Mouse (Mus musculus) liver, embryonic 16.5 days (tissue): ENCODE results near the gene Fermt1. TPM values are rescaled to one million over a fixed set of nuclear protein-coding genes. Genes with fewer than 3 reads are reported as not detected.

Source experiments
- ATAC-seq: fragments of 200-750 bp; cut with Nextera tagmentation; 2 replicates; pipeline ENCODE4 v1.8.0; 2017; ENCODE audit warnings: low read depth, mild to moderate bottlenecking, moderate number of reproducible peaks, moderate library complexity
- H3K27ac ChIP-seq: fragments of 300-500 bp; sonication (generic); 2 replicates; pipeline ENCODE4 v1.5.1; 2014; ENCODE audit warnings: mild to moderate bottlenecking, low read length
- H3K27me3 ChIP-seq: fragments of 300-500 bp; sonication (generic); 2 replicates; pipeline ENCODE4 v1.6.1; 2014; ENCODE audit warnings: low read depth, low read length, mixed read lengths; ENCODE audit not compliant: control insufficient read depth, insufficient read depth
- H3K36me3 ChIP-seq: fragments of 300-500 bp; sonication (generic); 2 replicates; pipeline ENCODE4 v1.6.1; 2014; ENCODE audit warnings: mild to moderate bottlenecking; ENCODE audit not compliant: control insufficient read depth, insufficient read depth
- H3K4me1 ChIP-seq: fragments of 300-500 bp; sonication (generic); 2 replicates; pipeline ENCODE4 v1.6.1; 2014; ENCODE audit warnings: low read depth, low read length, mixed read lengths; ENCODE audit not compliant: control insufficient read depth
- H3K4me2 ChIP-seq: fragments of 300-500 bp; sonication (generic); 2 replicates; pipeline ENCODE4 v1.6.1; 2014; ENCODE audit warnings: low read depth, low read length, mixed read lengths
- H3K4me3 ChIP-seq: fragments of 300-500 bp; sonication (generic); 2 replicates; pipeline ENCODE4 v1.5.1; 2014; ENCODE audit warnings: low read depth, mild to moderate bottlenecking, low read length
- H3K9ac ChIP-seq: fragments of 300-500 bp; sonication (generic); 2 replicates; pipeline ENCODE4 v1.6.1; 2014; ENCODE audit warnings: low read depth, low read length
- H3K9me3 ChIP-seq: fragments of 300-500 bp; sonication (generic); replicated peaks from 2 replicates; pipeline ENCODE4 v1.6.1; 2016; ENCODE audit warnings: low read length; ENCODE audit not compliant: control insufficient read depth
- WGBS: fragments of 180-500 bp; shearing (Covaris S2); extraction: QIAGEN DNeasy Blood & Tissue Kit; methylation state at CpG from one replicate; pipeline ENCODE4 v1.1.7; 2014; ENCODE audit not compliant: insufficient replicate concordance; 5-methylcytosine and 5-hydroxymethylcytosine counted together
- polyA plus RNA-seq: library from polyadenylated mRNA; unstranded; fragments of >200 nt; fragmentation: Nextera tagmentation; extraction: Ambion mirVana; gene quantifications from 2 replicates; pipeline ENCODE4 v1.2.1, GENCODE M21; 2015

The Fermt1 gene
- polyA plus RNA-seq = 0.21 TPM in 1 of 2 replicates, not detected in the other

DNA sequence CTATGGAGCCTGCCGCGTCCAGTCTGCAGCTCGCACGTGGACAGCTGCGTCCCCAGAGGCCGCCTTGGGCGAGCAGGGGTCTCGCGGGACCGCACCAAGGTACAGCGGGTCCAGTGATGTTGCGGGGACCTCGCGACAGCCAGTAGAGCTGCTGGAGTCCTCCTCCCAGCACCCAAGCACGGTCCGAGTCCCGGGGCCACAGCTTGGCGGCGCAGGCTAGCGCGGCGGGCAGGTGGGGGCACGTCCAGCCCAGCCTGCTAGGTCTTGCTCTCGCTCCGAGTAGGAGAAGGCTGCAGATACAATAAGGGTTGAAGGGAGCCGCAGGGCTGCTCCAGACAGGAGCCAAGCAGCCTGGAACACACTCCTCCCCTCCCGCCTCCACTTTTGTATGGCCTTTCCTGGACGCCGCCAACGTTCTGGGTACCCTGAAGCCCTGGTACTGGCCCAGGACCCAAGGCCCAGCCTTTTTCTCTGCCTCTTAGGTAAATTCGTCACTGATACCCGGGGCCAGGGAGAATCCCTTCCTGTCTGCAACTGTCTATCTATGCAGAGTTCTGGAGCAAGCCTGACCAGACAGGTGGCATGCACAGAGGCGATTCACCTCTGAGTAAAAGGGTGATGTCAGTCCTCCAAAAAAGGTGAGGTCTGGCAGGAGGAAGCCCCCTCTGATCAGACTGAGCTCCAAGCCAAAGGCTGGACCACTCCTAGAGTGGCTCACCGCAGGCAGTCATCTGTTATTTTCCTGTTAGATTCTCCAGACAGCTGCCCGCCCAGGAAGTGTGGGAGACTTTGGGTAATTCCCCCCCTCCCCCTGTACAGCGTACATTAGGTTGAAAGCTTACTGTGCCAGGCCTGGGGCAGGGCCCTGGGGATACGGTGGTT lies at the start of gene Fermt1:
Fermt1 (minus strand) TSS at position 581 of the 882 bp plus-strand sequence.
- H3K4me3 ChIP-seq = no peak within 1 kb of the TSS
- WGBS = 4% methylated on average over 37 of the region's 37 CpGs
- H3K9ac ChIP-seq = no peak within 1 kb of the TSS
- no peaks in the 10 kb centered on the region for H3K9me3 ChIP-seq
- H3K36me3 ChIP-seq = no peaks in the 10 kb centered on the region
- no peak within 1 kb of the TSS for H3K27ac ChIP-seq
- peak within 1 kb of the TSS; percentile 38 for H3K4me2 ChIP-seq
- H3K27me3 ChIP-seq = peaks cover 31% of the 10 kb centered on the region
- 0 out of 2 replicates have a peak, but pooled peaks have one; percentile 13 for ATAC-seq
- H3K4me1 ChIP-seq = no peaks in the 10 kb centered on the region

DNA sequence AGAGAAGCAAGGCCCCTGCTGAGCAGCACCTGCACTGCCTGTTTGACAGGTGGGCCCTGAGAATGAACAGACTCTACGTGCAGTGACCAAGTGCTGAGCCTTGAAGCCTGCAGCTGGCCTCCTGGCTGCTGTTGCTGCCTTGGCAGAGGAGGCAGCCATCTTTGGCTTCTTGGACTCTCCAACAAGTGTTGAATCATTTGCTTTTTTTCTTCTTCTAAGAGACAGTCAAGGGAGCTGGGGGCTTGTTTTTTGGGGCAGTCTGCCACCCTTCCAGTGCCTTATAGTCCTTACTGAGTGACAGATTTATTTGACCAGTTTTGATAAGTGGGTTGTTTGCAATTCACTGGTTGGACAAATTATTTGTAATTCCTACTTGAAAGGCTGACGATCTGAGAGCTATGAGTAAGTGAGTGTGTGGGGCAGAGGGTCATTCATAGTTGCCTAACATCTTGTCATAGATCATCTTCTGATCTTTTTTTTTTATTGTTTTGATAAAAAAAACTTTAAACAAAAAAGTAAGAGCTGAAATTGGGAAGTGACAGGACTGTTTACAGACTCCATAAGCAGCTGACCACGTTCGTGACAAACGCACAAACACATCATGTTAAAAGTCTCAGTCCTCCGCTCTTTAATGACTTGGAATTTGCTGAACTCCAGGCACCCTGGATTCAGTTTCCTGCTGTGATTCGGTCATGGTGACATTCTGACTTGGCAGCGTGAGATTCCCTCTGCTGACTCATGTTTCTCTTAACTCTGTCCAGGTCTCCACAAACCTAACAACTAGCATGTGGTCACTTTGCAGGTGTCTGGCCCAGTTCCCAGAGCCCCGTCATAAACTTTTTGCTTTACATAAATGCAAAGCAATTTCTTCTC lies 47.2 kb upstream of the Fermt1 start:
- no peaks in the 10 kb centered on the region for H3K4me1 ChIP-seq
- H3K36me3 ChIP-seq = no peaks in the 10 kb centered on the region
- no peaks in the 10 kb centered on the region for H3K27me3 ChIP-seq
- no peak for ATAC-seq
- H3K9ac ChIP-seq = no peak overlapping the region
- no peak overlapping the region for H3K4me2 ChIP-seq
- H3K9me3 ChIP-seq = no peaks in the 10 kb centered on the region
- no peak overlapping the region for H3K4me3 ChIP-seq
- 62% methylated on average over 9 of the region's 9 CpGs for WGBS
- no peak overlapping the region for H3K27ac ChIP-seq

DNA sequence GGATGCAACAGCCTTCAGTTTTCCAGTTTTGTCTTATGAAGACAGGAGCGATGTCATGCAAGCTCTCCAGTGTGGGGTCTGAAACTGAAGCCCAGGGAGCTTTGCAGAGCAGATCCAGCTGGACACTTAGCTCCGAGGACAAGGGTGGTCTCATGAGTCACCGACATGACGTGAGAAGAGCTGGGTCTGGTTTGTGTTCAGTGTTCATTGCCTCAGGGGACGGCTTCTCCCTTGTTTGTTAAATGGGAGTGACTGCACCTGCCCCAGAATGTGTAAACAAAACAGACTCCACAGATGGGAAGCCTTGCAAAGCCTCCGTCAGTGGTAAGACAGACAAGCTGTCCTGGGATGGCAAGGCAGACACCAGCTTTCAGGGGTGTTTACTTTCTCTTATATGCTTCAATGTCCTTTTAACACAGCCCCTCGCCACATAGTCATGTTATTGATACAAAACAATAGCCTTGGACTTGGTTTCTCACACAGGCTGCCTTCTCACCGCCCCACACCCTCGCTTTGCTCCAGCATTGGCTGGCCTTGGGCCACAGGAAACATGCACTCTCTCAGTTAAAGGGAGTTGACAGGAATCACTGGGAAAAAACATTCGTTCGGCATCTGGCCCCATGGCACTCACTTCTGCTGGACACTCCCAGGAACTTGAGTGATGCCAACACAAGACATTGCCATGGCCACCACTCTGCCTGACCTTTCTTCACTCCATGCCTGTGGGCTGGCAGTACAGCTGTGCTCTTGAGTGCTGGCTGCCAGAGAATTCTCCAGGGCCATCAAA lies 44.3 kb upstream of the Fermt1 start:
- no peak for ATAC-seq
- Histone ChIP-seq H3K4me1 (no peaks in the 10 kb centered on the region), H3K4me2 (no peak overlapping the region), H3K27me3 (no peaks in the 10 kb centered on the region), H3K4me3 (no peak overlapping the region), H3K27ac (no peak overlapping the region), H3K36me3 (no peaks in the 10 kb centered on the region), H3K9ac (no peak overlapping the region), H3K9me3 (no peaks in the 10 kb centered on the region)
- WGBS = 40% methylated on average over 11 of the region's 11 CpGs

DNA sequence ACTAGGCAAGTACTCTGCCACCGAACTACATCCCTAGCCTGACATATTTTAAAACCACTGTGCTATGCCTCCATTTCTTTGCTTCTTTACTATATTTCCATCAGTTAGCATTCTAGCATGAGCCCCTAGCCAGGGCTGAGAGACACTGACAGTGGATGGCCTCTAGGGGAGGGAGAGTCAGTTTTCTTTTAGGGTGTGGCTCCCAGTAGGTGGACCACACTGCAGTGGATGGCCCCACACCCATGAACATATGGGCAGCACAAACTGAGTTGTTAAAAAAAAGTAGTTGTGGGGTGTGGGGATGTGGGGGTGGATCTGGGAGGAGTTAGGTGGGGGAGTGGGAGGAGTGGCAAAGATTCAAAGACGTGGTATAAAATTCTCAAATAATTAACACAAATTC lies 27.6 kb upstream of the Fermt1 start:
- Histone ChIP-seq H3K4me1 (no peaks in the 10 kb centered on the region), H3K27me3 (no peaks in the 10 kb centered on the region), H3K9me3 (no peaks in the 10 kb centered on the region), H3K4me3 (no peak overlapping the region), H3K36me3 (no peaks in the 10 kb centered on the region), H3K9ac (no peak overlapping the region), H3K27ac (no peak overlapping the region), H3K4me2 (no peak overlapping the region)
- WGBS = 60% methylated on average over 2 of the region's 2 CpGs
- no peak for ATAC-seq

DNA sequence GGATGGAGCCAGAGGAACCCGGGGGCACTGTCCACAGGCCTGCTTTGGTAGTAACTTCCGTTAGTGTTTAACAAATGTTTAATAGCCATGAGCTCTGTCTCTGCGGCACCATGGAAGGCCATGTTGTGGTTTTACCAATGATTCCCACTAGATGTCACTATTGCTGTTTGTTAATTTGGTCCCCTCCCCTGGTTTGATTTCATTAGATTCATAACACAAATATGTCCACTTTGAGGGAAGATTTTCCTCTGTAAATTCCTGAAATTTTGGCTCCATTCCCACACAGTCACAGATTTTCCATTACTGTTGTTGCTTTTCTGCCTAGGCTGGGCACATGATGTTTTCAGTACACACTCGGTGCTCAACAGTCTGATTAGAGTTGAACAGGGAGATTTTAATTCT lies 25.1 kb upstream of the Fermt1 start:
- no peak overlapping the region for H3K9ac ChIP-seq
- 22% methylated on average over 4 of the region's 4 CpGs for WGBS
- H3K36me3 ChIP-seq = no peaks in the 10 kb centered on the region
- no peak overlapping the region for H3K4me3 ChIP-seq
- no peaks in the 10 kb centered on the region for H3K9me3 ChIP-seq
- H3K27me3 ChIP-seq = no peaks in the 10 kb centered on the region
- no peak for ATAC-seq
- no peak overlapping the region for H3K27ac ChIP-seq
- H3K4me2 ChIP-seq = no peak overlapping the region
- H3K4me1 ChIP-seq = no peaks in the 10 kb centered on the region

DNA sequence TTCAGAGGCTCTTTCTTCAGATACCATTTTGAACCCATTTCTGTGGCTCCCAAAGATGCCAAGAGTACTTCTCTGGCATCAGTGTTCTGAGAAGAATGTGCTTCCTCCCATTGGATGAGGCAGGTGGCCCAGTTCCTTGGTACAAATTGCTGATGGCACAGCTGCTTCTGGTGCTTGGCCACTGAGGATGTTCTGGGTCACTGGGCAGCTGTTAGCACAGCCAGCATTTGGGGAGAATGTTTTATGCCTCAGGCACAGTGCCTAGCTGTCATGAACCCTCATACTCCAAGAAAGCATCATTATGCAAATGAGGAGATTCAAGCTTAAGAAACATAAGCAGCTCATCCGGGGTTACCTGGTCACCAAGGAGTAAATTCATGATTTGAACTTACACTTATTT lies 12.1 kb upstream of the Fermt1 start:
- Histone ChIP-seq H3K27me3 (no peaks in the 10 kb centered on the region), H3K9me3 (no peaks in the 10 kb centered on the region), H3K9ac (no peak overlapping the region), H3K4me2 (no peak overlapping the region), H3K36me3 (no peaks in the 10 kb centered on the region), H3K27ac (no peak overlapping the region), H3K4me1 (no peaks in the 10 kb centered on the region), H3K4me3 (no peak overlapping the region)
- no peak for ATAC-seq
- WGBS = 48% methylated on average over 1 of the region's 1 CpGs

DNA sequence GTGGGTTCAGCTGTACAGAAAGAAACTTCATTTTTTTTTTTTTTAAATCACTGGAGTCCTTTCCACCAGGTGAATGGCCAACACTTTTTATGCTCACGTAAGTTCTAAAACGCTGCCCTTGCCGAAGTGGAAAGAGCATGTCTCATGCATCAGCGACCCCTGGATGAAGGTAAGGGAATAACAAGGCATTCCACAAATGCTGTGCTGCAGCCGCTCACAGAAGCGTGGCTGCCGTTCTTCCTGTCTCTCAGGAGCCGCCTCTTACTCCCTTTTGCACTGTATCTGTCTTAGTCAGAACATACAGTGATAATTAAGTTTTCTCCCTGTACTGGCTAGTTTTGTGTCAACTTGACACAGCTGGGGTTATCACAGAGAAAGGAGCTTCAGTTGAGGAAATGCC lies 6.5 kb upstream of the Fermt1 start:
- ATAC-seq = no peak
- H3K4me1 ChIP-seq = no peaks in the 10 kb centered on the region
- H3K4me2 ChIP-seq = no peak overlapping the region
- H3K27me3 ChIP-seq = no peaks in the 10 kb centered on the region
- H3K27ac ChIP-seq = no peak overlapping the region
- H3K4me3 ChIP-seq = no peak overlapping the region
- WGBS = 7% methylated on average over 8 of the region's 8 CpGs
- H3K9me3 ChIP-seq = no peaks in the 10 kb centered on the region
- H3K36me3 ChIP-seq = no peaks in the 10 kb centered on the region
- no peak overlapping the region for H3K9ac ChIP-seq

DNA sequence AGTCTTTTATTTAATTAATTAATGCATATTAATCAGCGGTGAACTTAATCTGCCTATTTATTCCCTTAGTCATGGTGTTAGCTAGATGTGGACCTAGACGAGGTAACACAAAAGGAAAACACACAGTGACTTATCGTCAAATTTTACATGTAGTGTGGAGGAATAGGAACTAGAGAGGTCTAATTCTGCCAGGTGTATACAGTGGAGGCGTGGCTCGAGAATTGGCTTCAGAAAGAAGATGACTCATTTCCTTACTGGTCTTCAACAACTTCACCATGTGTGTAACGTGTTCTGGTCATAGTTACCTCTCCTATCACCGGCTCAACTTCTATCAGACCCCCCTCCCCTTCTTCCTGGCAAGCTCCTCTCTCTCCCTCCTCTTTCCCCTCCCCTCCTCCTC lies 2.5 kb upstream of the Fermt1 start:
- H3K9ac ChIP-seq = no peak overlapping the region
- no peaks in the 10 kb centered on the region for H3K36me3 ChIP-seq
- no peak overlapping the region for H3K27ac ChIP-seq
- ATAC-seq = no peak
- H3K9me3 ChIP-seq = no peaks in the 10 kb centered on the region
- no peaks in the 10 kb centered on the region for H3K4me1 ChIP-seq
- no peak overlapping the region for H3K4me3 ChIP-seq
- WGBS = 44% methylated on average over 7 of the region's 7 CpGs
- H3K4me2 ChIP-seq = no peak overlapping the region
- peaks cover 29% of the 10 kb centered on the region for H3K27me3 ChIP-seq
